Mouse (Mus musculus): ENCODE measurements around the gene Klf11.

Klf11 gene

DNA sequence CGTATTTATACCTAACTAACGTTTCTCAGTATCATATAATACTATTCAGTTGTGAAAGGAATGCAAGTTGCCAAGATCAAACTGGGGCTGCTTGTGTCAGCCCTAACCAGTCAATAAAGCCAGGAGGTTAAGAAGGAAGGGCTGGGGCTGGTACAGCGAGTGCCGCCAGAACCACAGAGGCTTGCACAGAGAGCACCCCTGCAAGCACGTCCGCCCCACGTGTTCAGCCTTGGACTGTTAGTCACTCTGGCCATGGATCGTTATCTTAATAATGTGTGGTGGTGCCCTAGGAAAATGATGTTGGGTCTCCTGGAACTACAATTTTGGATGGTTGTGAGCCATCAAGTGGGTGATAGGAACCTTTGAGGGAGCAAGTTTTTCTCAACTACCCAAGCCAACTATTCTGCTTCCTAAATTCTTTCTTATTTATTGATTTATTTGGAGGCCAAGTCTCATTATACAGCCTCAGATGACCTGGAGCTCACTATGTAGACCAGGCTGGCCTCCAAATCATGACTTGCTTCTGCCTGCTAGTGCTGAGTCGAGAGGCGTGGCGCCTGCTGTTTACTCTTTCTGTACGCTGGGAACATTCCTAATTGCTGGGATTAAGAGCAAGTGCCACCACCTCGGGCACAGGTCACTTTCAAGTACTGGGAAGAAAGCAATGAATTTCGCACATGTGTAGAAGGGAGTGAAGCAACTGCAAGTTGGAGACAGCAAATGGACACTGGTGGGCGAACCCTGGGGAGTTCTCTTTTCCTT lies 54.6 kb downstream of the Klf11 start:
- DNase-seq (ENCODE audit: low spot score), result no peak

GRCm38 (mm10) chr12:24706764-24707479 lies 55.8 kb downstream of the Klf11 start:
- DNase-seq (ENCODE audit: low spot score), result peak; percentile 63

- no peak for DNase-seq (ENCODE audit: low spot score)
Measured at GRCm38 (mm10) chr12:24707480-24707802, 56.4 kb downstream of the Klf11 start.

- peak; percentile 95 for DNase-seq (ENCODE audit: low spot score)
Measured at GRCm38 (mm10) chr12:24707954-24708823, 57.1 kb downstream of the Klf11 start, which contains the start of gene Rrm2. Rrm2 (plus strand) TSS chr12:24708241.

- peak; percentile 30 for DNase-seq (ENCODE audit: low spot score)
Measured at GRCm38 (mm10) chr12:24708824-24709218, 57.7 kb downstream of the Klf11 start.

GRCm38 (mm10) chr12:24709409-24709808 lies 58.3 kb downstream of the Klf11 start:
- DNase-seq (ENCODE audit: low spot score), result peak; percentile 29

DNA sequence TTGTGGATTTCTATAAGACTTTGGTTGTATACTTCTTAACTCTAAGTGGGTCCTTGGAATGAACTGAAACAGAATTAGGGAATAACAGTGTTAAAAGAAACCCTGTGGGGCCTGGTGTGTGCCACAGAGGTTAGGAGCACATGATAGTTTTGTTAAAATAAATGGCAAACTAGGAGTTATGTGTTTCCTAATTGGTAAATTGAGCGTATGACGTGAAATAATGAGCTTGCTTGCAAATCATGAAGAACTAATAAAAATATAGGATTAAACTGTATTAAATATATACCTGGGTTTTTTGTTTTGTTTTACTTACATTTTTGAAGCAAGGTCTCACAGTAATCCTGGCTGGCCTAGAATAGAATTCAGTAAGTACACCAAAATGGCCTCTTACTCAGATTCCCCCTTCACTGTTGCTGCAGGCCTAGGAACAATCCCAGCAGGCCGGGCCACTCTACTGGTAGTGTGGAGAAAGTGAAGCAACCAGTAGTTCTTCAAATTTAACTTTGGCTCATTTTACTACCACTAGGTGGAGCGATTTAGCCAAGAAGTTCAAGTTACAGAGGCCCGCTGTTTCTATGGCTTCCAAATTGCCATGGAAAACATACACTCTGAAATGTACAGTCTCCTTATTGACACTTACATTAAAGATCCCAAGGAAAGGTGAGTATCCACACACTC lies 58.9 kb downstream of the Klf11 start:
- no peak for DNase-seq (ENCODE audit: low spot score)

- DNase-seq (ENCODE audit: low spot score), result no peak
Measured at GRCm38 (mm10) chr12:24710672-24711071, 59.6 kb downstream of the Klf11 start.

All from testis, postnatal 14 days (tissue).